Mouse (Mus musculus) cerebellum, adult (tissue): Measurements from ENCODE around the gene Nat8f2.

Experiments used
- ATAC-seq: cut with Nextera tagmentation; 2 replicates; pipeline ENCODE4 v1.9.2; 2017; ENCODE audit warnings: mild to moderate bottlenecking, moderate library complexity, mixed read lengths; ENCODE audit not compliant: insufficient number of reproducible peaks, low FRiP score, low TSS enrichment

The Nat8f2 gene

DNA sequence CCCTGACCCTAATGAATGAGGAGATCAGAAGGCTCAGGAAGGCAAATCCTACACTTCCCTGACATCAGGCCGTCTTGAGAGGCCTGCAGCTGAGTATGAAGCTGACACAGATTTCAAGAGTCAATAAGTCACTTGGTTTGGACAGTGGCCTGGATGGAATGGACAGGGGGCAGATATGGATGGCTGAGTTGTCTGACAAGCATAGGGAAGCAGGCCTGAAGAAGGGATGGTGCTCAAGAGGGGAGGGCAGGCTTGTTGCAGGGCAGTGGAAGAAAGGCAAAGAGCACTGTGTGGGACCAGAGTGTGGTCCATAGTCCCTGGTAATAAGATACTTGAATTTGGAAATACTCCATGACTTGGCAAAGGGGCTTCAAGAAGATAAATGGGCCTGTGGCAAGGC, 39.5 kb downstream of the Nat8f2 start:
- ATAC-seq: no peak

DNA sequence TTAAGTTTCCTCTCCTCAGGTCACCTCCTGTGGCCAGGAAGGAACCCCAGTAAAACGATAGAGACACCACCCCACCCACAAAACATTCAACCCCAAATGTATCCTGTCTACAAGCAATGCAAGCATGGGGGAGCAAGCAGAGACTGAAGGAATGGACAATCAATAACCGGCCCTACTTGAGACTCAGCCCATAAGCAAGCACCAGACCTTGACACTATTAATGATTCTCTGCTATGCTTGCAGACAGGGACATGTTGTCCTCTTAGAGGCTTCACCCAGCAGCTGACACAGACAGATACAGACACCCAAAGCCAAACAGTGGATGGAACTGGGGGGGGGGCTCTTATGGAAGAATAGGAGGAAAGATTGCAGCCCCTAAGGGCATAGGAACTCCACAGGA, 43.1 kb downstream of the Nat8f2 start:
- ATAC-seq: no peak

DNA sequence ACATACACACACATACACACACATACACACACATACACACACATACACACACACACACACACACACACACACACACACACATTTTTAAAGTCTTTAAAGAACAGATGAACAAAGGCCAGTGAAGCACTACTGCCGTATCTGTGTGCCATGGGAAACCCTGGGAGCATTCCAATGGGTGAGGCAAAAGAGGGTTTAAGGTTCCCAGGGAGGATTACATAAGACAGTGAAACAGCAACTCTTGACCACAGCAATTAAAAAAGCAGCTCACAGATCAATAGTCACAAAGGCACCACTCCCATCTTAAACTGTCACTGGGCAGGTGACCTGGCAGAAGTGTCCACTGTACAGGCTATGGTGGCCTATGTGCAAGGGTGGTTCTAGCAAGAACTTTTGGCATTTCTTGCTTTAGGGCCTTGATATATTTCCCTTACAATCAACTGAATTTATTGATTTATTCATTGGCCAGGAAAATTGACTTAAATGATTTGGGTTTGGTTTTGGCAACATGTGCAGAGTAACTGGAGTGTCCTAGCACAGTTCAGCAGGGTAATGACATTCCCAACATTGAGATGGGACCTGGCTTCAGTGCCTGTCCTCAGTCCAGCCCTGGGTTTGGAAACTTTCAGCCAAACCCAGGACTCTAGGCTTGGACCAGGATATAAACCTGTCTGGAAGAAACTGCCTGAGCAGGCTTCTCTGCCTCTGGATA, 45.4 kb downstream of the Nat8f2 start:
- ATAC-seq: no peak

DNA sequence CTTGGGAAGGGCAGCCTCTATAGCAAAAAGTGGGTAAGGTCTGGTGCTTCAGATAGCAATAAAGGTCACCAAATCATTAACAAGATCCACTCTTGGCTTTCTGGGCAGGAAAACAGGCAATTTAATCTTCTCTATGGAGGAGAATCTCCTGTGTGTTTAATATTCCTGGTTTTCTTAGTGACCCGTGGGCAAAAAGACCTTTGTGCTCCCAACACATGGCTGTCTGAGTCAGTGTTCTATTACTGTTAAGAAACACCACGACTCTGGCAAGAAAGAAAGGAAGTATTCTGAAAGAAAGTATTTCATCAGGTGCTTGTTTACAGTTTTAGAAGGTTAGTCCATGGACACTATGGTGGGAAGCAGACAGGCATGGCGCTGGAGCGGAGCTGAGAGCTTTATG, 46.7 kb downstream of the Nat8f2 start:
- no peak for ATAC-seq

DNA sequence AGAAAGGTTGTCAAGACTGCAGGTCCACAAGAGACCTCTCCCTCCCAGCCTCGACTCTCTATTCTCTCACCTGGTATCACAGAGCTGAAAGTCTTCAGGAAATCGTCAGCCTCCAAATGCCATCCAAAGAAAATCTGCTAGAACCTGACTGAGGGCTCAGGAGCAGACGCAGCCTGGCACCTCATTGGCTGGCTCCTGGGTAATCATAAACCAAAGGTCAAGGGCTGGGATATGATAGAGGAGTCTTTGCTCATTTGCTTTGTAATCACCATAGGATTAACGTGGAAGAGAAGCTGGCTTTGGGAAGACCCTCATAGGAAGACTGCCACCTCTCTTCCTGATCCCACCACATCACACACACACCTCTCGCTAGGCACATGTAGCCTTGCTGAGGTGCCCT, 48.1 kb downstream of the Nat8f2 start, which contains the start of the genes Nat8f6 and Nat8f5:
Gene Nat8f6 (minus strand): TSS at position 118 of the 400 bp plus-strand sequence.
Gene Nat8f5 (minus strand): TSS at position 136 of the 400 bp plus-strand sequence.
- no peak for ATAC-seq

DNA sequence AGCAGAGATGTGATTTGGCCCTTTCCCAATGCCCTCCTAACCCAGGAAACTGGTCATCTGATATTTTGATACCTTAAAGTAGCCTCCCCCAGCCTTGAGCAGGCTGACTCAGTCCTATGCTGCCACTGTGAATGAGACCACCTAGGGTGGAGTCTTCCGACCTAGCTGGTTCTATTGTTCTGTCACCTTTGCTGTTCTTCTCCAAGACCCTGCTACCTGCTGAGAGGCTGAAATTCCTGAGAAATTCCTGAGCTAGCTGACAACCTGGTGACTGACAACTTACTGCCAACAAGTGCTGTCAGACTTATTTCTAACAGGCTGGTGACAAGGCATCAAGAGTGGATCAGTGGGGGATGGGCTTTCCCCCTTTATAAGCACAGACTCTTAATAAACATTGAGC, 50.6 kb downstream of the Nat8f2 start:
- no peak for ATAC-seq
